Mouse (Mus musculus) gastrocnemius, adult 18-20 months (tissue): ENCODE measurements around the gene Rtkn2. TPM values are rescaled to one million over a fixed set of nuclear protein-coding genes. Genes with fewer than 3 reads are reported as not detected.

ENCODE experiments used
- DNase-seq: peaks from one replicate; pipeline ENCODE4 v3.0.0; 2021; ENCODE audit warnings: low spot score
- total RNA-seq, 2 experiments: library from RNA; stranded (reverse); gene quantifications; 2 replicates each; pipeline ENCODE4 v1.2.3; 2021

Gene Rtkn2
- total RNA-seq, 2 experiments from 2014 or later: 0.41 to 0.47 TPM

DNA sequence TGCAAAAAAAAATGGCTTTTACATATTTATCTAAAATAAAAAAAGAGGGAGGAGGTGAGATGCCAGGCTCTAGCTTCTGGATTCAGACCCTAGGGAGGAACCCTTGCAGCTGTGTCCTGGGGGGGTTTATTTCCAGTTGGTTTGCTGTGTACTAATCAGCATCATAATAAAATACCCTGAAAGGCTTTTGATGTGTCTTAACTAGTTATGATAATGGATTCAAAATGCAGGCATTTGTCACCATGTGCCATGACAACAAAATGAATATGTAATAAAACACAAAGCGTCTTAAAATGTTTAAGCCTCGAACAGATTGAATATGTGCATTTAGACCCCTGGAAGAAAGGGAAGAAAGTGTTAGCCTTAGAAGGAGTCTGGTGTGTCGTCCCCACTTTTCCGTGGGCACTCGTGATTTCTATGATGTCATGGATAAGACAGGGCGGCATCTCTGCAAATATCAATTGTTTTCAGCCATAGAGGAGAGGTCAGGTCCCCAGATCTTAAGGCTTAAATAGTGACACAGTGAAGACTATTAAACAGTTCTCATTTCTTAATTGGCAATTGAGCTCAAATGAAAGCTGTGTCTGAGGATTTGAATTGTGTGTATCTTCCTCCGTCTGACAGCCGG is 59.7 kb downstream of the Rtkn2 start:
- DNase-seq: no peak

DNA sequence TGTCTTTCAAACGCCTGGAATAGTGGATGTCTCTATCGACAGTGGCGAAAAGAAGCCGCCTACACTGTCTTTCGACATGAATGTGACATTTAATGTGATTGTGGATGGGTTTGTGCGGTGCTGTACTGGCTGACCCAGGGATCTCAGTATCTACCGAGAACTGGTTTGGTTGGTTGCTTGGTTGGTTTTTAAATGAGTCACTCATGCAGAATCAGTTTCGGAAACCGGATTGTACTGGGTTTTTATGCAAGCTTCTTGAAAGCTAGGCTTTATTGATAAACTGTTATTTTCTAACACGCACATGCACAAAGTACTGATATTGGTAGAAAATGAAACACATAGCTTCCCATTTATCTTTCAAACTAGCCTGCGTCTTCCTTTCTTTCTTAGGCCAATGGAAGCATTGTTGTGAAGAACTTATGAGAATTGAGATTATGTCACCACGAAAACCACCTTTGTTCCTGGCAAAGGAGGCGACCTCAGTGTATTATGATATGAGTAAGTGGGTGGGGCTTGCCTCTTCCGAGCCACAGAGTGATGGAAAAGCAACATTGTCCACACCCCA is 60.4 kb downstream of the Rtkn2 start:
- DNase-seq: no peak

DNA sequence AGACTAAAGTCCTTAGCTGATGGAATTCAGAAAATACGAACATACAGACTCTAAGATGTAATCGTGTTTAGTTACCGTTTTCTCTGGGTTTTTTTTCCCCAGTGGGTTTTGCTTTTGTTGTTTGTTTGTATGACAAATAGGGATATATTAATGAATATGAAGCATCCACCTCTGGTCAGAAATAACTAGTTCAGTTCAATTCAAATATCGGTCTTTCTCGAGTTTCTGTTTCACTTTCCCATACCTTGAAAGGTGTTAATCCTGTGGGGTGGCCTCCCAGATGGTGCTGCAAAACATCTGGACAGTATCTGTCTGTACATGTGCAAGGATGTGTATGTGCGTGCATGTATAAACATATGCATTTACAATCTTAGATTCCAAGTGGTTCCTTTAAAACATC is 61.0 kb downstream of the Rtkn2 start:
- no peak for DNase-seq

DNA sequence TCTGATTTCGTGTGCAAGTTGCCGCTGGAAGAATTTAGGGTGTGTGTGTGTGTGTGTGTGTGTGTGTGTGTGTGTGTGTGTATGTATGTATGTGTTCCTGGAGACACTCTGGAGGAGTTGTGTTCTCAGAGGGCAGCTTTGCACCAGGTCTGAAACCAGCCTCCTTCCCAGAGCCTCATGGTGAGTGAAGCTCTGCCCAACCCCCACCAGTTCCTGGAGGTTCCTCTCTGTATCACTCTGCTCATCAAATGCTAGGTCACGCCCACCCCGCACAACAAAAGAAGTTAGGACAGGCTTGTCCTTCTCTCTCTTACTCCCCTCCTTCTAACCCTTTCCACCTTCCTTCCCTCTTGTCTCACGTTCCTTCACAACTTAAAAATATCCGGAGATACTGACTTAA is 64.6 kb downstream of the Rtkn2 start:
- DNase-seq: no peak

DNA sequence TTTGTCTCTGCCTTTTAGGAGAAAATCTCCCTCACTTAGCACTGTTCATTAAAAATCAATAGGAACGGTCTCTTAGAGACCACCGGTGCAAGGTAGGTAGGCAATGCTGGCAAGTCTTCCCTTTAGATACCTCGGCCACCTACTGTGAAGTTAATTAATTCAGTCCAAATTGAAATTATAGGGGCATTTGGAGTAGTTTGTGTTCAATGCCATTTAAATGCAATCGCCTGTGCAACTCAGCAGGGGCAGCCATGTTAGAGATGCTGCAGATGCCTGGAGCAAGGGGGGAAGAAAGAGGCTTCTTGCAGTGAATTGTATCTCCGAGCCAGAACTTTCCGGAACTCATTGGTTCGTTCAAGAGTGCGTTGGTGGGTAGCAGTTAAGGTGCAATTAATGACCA is 65.5 kb downstream of the Rtkn2 start:
- no peak for DNase-seq

DNA sequence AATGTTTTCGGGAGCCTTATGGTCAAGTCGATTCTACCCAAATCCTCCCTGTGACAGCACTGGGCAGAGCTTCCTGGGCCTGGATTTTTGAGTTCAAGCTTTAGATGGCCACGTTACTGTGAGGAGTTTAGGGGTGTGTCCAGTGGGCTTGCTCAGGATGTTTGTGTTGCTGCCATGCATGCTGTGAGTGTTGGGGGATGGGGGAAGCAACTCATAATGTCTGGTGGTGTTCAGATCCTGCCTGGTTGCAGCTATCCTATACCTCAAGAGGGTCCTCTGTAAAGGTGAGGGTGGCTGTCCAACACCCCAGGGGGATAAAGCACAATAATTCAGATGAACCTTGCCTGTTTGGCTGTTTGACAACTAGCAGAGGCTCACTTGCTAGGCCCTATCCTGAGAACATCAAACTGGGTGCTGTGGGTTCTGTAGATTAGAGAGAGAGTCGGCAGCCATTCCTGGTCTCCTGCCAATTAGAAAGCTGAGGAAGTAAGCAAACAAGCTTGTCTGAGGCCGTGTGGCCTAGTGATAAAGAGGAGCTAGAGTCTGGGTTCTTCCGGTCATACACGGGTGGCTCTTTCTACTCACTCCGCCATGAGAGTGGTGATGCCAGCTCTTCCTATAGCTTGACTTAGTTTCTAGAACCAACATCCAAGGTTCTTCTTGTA is 69.4 kb downstream of the Rtkn2 start:
- DNase-seq: no peak

DNA sequence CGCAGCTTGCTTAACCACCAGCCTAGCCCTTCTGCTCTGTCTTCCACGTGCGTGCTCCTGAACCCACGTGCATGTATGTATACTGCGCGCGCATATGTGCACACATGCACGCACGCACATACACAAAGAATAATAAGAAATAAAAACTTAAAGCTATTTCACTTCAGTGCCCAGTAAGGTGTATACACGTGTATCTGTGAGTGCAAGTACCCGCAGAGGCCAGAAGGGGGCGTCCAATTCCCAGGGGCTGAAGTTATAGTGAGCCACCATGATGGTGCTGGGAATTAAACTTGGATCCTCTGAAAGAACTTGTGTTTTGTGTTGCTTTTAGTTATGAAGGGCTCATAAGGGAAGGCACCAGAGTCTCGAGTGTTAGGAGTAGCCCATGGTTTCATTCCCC is 71.5 kb downstream of the Rtkn2 start:
- no peak for DNase-seq

DNA sequence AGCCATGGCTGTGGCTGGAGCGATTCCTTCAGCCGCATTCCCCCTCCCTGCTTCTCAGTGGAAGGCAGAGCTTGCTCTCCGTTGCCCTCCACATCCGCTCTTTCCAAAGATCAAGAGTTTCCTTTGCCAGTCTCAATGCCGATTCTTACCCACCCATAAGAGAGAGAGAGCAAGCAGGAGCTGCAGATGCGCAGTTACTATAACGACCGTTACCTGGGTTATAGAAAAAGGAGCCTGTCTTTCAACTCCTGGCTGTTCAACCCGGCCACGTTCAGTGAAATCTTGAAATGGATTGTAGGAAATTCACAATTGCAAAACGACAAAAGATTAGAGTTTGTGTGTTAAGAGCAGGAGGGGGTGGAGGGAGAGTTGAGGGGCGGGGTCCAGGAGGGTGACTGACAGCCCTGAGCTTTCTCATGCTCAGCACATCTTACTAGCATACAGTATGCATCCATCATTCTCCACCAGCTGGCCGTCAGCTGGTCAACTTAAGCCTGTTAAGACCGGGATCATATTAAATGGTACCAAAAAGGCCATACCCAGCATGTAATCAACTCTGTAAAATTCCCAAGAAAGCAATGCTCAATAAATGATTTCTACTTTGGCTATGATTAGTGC is 72.1 kb downstream of the Rtkn2 start:
- no peak for DNase-seq

DNA sequence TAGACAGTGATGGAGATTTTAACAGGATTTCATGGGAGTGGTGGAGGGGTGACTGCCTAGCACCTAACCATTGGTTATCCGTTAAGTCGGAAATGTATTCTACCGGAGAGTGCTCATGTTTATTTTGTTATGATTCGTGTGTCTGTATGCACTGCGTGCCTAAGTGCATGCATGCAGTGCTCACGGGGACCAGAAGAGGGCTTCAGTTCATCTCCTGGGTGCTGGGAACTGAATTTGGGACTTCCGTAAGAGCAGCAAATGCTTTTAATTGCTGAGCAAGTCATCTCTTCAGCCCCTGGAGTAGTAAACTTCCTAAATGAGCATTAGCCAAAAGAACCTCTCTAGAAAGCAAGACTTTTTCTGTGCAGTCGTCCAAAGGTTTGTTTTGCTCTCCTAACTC is 72.9 kb downstream of the Rtkn2 start:
- no peak for DNase-seq

DNA sequence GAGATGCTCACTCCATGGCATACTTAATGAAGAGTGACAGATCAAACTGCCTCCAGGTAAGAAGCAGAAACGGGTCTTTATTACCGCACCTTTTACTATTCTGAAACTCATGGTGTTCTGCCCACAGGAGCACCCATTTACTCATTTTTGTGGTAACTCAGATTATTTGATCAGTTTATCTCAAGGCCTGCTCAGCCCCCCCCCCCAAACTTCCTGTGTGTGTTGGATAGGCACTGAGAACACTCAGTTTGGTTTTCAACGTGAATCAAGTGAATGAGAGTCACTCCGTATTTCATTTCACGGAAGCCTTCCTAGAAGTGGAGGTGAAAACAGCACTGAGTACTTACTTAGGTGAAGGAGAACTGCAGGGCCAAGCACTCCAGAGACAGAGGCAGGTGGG is 74.8 kb downstream of the Rtkn2 start:
- no peak for DNase-seq

DNA sequence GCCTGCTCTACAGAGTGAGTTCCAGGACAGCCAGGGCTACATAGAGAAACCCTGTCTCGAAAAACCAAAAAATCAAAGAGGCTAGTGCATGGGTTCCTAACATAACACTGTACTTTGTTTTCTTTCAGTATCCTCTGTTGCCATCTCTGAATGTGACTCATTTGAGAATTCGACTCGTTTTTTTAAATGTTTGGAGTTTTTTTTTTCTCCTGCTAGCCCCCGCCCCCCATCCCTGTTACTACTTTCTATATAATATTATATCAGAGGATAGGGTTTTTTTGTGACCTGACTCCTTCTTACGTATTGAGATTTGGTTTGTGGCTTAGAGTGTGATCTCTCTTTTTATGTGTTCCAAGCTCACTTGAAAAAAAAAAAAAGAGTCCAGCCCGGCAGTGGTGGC is 75.3 kb downstream of the Rtkn2 start:
- no peak for DNase-seq

DNA sequence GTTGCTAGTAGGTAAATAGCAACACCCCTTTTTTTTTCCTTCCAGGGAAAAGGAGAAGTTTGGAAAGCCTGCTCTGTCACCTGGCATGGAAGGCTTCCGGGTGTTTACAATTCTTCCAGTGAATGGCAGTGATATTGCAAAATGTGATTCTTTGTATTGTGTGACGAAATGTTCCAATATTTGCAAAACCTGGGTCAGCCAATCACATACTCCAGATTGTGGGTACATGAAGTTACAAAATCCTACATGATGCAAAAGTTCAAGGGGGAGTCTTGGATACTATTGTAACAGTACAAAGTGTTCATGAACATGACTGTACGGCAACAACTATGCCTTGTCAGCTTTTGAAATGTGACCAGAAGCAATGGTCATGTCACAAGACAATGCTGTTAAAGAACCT is 78.5 kb downstream of the Rtkn2 start:
- no peak for DNase-seq

DNA sequence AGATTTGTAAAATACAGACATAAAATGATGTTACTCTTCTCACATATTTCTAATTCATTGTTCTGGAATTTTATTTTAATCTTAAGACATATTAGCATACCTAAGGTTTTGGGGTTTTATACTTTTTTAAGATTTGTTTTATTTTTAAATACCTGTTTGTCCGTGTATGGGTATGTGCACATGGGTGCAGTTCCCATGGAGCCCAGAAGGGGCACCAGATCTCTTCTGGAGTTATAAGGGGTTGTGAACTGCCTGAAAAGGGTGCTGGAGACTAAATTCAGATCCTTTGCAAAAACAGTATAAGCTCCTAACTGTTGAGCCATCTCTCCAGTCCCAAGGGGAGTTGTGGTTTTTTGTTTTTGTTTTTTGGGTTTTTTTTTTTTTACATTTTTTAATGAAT is 79.0 kb downstream of the Rtkn2 start:
- DNase-seq: no peak

DNA sequence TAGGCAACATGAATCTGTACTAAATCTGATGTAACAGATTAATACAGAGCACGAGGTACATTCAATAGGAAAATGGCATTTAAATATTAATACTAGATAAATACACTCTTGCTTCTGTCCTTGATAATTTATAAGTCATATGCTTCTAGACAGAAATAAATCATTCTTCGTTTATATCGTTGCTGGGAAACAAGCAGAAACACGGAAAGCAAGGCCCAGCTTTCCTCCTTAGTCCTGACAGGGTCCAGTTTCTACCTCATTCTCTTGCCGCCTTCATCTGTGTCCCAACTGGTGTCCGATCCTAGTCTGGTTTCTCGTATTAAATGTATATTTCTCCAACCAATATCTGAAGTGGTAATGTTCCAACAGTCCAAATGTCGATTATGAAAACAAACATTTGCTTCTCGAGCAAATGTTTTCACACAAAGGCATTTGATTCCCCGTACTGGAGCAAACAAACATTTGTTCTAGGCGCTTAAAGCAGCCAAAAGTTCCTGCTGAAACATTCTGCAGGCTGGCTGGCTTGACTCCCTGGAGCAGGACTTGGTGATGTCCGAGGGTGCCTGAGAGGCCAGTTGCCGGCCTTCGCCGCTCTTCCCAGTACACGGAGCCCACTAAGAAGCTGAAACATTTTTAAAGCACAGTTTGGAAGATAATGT is 81.3 kb downstream of the Rtkn2 start:
- peak; percentile 46 for DNase-seq

DNA sequence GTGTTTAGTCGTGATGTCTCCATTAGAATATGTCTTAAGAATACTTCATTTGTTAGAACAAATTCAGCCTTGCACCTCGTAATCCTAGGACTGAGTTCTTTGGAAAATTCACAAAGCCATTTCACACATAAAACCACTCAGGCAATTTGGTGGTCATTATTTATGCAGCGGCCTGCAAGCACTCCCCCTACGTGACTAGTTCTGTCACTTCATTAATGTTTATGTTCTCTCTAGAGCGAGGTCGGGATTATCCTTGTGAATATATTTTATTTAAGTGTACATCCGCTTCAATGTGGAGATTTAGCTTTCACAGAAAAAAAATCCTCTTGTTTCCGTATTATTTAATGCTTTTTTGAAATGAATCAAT is 81.9 kb downstream of the Rtkn2 start:
- no peak for DNase-seq

DNA sequence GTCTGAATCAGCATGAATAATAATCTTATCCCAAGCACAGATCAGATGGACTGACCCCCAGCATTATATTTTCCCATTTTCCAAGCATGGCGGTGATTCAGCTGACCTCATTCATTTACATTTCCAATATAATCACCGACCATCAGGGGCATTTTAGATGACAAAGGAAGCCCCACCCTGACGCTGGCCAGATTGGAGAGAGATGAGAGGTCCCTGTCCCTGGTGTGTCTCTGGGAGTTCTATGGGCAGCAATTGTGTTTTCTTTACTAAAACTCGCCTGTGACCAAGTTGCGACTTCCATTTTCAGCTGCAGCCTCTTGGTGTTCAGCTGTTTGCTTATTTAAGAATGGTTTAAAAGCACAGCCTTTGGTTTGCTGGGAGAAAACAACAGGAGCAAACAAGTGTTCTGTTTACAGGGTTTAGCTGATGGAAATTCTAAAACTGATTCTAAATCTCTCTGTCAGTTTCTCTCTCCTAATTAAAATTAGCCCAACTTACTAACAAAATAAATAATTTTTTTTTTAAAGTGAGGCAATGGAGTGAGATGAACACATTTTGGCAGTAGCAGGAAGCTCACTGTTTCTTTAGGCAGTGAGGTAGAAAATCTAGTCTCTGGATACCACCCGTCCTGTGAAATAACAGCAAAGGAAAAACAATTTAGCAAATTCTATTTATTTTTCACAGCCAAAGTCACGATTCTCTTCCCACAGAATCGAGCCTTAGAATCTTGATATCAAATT is 84.6 kb downstream of the Rtkn2 start:
- DNase-seq: no peak

DNA sequence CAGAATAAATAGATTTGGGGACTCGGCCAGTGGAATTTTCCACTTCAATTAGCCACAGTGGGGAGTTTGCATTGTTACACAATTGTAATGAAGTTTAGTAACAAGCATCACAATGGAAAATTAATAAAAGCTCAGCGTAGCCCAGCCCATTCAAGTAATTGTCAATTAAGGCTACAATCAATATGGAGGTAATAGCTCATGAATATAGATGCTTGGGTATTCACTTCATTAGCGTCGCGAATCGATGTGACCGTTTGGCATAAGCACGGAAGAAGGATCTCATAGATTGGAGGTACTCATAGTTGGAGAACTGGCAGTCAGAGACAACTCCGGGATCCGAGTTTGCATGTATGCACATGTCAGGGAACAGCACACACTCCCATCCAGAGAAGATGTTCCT is 85.2 kb downstream of the Rtkn2 start:
- DNase-seq: no peak

DNA sequence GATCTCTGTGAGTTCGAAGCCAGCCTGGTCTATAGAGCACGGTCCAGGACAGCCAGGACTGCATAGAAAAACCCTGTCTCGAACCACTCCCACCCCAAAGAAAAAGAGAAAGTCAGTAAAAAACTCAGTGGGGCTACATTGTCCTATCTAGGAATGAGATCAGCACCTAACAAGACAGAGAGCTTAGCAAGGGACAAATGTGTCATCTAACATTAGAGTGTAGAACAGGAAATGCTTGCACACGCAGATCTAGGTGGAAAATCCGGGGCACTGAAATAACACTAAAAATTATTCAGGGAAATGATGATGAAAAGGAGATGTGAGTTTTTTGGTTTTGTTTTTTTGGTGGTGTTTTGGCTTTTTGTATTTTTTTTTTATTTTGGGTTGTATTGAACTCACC is 86.8 kb downstream of the Rtkn2 start:
- DNase-seq: no peak

DNA sequence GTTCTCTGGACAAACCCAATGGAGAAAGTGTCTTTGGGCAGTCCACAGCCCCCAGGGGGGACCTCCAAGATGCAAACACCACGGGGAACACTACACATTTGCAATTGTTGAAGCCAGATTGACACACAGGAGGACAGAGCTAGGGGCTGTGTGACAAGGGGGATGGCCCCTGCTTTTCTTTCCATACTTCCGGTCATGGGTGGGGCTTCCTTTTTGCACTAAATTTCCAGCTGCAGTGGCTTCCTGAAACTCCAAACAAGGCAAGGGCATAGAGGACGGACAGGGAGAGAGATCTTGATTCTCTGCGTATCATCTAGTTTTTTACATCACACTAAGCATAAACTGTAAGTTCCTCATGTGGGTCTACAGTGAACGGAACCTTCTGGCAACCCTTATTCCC is 88.6 kb downstream of the Rtkn2 start:
- DNase-seq: no peak

DNA sequence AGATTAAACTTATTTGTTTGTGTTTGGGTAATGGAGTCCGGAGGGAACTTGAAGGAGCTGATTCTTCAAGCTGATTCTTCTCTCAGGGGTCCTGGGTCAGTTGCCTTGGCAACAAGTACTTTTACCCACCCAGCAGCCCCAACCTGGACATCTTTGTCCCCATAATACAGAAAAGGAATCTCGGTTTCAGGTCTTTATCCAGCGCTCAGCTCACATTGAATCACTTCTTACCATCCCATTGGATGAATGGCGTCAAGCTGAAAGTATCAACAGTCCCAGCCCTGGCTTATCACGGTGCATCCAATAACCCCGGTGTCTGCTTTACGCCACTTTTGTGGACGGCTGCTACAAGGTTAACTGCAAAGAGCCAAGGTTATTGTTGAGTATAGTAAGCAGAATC is 89.1 kb downstream of the Rtkn2 start:
- no peak for DNase-seq

DNA sequence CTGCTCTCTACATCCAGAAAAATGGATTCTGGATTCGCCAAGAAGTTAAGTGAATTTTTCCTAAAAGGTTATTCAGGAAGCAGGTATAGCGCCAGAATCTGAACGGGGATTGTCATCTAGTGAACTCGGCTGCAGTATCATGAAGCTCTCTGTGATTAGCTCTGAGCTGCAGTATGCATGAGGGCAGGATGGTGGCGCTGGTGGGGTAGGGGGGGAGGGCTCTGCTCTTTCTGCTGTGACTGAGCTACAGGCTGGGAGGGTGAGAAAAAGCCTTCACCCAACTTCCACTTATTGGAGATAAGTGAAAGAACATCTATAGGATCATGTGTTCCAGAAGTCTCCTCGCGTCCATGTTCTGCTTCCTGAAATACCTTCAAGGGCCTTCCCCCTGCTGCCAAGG is 91.7 kb downstream of the Rtkn2 start:
- no peak for DNase-seq

DNA sequence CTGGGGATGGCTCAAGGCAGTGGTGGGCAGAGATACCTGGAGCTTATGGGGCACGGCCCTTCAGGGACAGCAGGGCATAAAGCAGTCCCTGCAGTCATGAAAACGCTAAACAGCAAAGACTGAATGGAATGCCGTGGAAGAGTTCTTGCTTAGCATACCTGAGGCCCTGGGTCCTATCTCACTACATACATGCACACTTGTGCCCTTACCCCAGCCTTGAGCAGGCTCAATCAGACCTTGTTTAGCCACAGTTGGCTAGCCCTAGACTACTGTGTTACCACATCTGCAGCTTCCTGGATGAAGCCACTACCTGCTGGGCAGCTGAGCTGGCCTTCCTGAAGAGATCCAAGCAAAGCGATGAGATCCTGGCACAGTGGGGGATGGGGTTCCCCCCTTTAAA is 93.3 kb downstream of the Rtkn2 start:
- no peak for DNase-seq
